Mouse (Mus musculus) testis, adult 2 months (tissue): ENCODE measurements around the gene Ctns. TPM values are rescaled to one million over a fixed set of nuclear protein-coding genes. Genes with fewer than 3 reads are reported as not detected.
A peak's percentile ranks its signal among the peaks of the same experiment; 100 is the strongest.

Experiments used
- H3K27ac ChIP-seq: fragments of 200-500 bp; 2 replicates; pipeline ENCODE4 v1.5.1; 2012; ENCODE audit warnings: low read depth, low read length; ENCODE audit not compliant: control insufficient read depth, insufficient read depth
- H3K27me3 ChIP-seq: fragments of 200-500 bp; 2 replicates; pipeline ENCODE4 v1.6.1; 2012; ENCODE audit warnings: mild to moderate bottlenecking, low read length, moderate library complexity; ENCODE audit not compliant: control insufficient read depth, insufficient read depth
- H3K36me3 ChIP-seq: fragments of 200-500 bp; 2 replicates; pipeline ENCODE4 v1.6.1; 2012; ENCODE audit warnings: mild to moderate bottlenecking, low read length; ENCODE audit not compliant: control insufficient read depth, insufficient read depth
- H3K4me1 ChIP-seq: fragments of 200-500 bp; 2 replicates; pipeline ENCODE4 v1.6.1; 2012; ENCODE audit warnings: low read length; ENCODE audit not compliant: control insufficient read depth, insufficient read depth
- H3K4me3 ChIP-seq: fragments of 200-500 bp; 2 replicates; pipeline ENCODE4 v1.5.1; 2012; ENCODE audit warnings: low read depth, mild to moderate bottlenecking, low read length, moderate library complexity, mixed read lengths; ENCODE audit not compliant: control insufficient read depth
- CTCF ChIP-seq: fragments of 200-500 bp; IDR thresholded peaks from 2 replicates; pipeline ENCODE4 v1.5.1; 2012; ENCODE audit warnings: low read depth, mild to moderate bottlenecking, inconsistent platforms, low read length, moderate library complexity; ENCODE audit not compliant: control insufficient read depth, insufficient read depth, insufficient replicate concordance
- POLR2A ChIP-seq: fragments of 200-500 bp; IDR thresholded peaks from 2 replicates; pipeline ENCODE4 v1.6.1; 2012; ENCODE audit warnings: low read depth, mild to moderate bottlenecking, inconsistent platforms, low read length, moderate library complexity; ENCODE audit not compliant: control insufficient read depth
- polyA plus RNA-seq: library from polyadenylated mRNA; depleted of rRNA; stranded (reverse); fragments of >200 nt; gene quantifications from 2 replicates; pipeline ENCODE4 v1.2.3, GENCODE M21; 2012

Ctns gene
- polyA plus RNA-seq, 1 experiment = 17.8 TPM

GRCm38 (mm10) chr11:73160811-73161200, 38.0 kb downstream of the Ctns start:
- Histone ChIP-seq H3K27ac (no peak overlapping the region), H3K4me3 (no peak overlapping the region), H3K27me3 (no peaks in the 10 kb centered on the region), H3K36me3 (no peaks in the 10 kb centered on the region), H3K4me1 (peaks cover 9% of the 10 kb centered on the region)
- no peak for TF ChIP-seq POLR2A
- TF ChIP-seq CTCF = no peak

GRCm38 (mm10) chr11:73159957-73160810, 38.7 kb downstream of the Ctns start, which contains the start of gene P2rx5:
Gene P2rx5 (plus strand): TSS chr11:73160421.
- Histone ChIP-seq H3K4me3 (peak within 1 kb of the TSS; percentile 62), H3K27ac (no peak within 1 kb of the TSS), H3K4me1 (peaks cover 9% of the 10 kb centered on the region), H3K36me3 (no peaks in the 10 kb centered on the region), H3K27me3 (no peaks in the 10 kb centered on the region)
- no peak for TF ChIP-seq CTCF
- no peak for TF ChIP-seq POLR2A

GRCm38 (mm10) chr11:73155071-73155470, 43.8 kb downstream of the Ctns start:
- no peak overlapping the region for H3K4me3 ChIP-seq
- TF ChIP-seq CTCF (no peak), POLR2A (no peak)
- H3K4me1 ChIP-seq = peaks cover 2% of the 10 kb centered on the region
- H3K36me3 ChIP-seq = no peaks in the 10 kb centered on the region
- H3K27me3 ChIP-seq = no peaks in the 10 kb centered on the region
- no peak overlapping the region for H3K27ac ChIP-seq

GRCm38 (mm10) chr11:73148209-73148608, 50.6 kb downstream of the Ctns start:
- no peaks in the 10 kb centered on the region for H3K36me3 ChIP-seq
- H3K4me1 ChIP-seq = no peaks in the 10 kb centered on the region
- no peaks in the 10 kb centered on the region for H3K27me3 ChIP-seq
- TF ChIP-seq CTCF (no peak), POLR2A (no peak)
- no peak overlapping the region for H3K27ac ChIP-seq
- H3K4me3 ChIP-seq = no peak overlapping the region

- TF ChIP-seq CTCF (no peak), POLR2A (no peak)
- no peaks in the 10 kb centered on the region for H3K36me3 ChIP-seq
- no peaks in the 10 kb centered on the region for H3K4me1 ChIP-seq
- H3K4me3 ChIP-seq = no peak overlapping the region
- H3K27ac ChIP-seq = no peak overlapping the region
- H3K27me3 ChIP-seq = no peaks in the 10 kb centered on the region
Observed at GRCm38 (mm10) chr11:73146975-73147365, 51.9 kb downstream of the Ctns start.

GRCm38 (mm10) chr11:73146026-73146974, 52.5 kb downstream of the Ctns start:
- H3K27ac ChIP-seq = no peak overlapping the region
- no peaks in the 10 kb centered on the region for H3K27me3 ChIP-seq
- H3K4me3 ChIP-seq = no peak overlapping the region
- TF ChIP-seq POLR2A = no peak
- TF ChIP-seq CTCF = no peak
- no peaks in the 10 kb centered on the region for H3K4me1 ChIP-seq
- H3K36me3 ChIP-seq = no peaks in the 10 kb centered on the region

DNA sequence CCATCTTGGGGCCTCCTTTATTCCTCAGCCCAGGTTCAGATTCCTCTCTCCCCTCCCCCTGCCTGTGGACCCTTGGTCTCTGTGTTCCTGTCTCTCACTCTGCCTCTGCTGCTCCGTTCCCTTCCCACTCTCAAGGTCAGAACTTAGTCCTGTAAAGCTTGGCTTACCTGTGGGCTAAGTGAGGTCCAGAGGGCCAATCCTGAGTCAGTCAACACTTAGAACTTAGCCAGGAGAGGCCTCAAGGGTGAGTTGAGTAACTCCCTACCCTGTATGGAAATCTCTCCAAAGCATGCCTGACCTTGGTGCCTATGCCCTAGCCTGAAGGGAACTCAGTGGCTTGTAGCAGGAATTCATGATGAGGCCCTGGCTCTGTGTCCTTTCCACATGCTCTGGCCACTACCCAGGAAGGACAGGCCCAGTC, 54.6 kb downstream of the Ctns start:
- H3K36me3 ChIP-seq = no peaks in the 10 kb centered on the region; the same call in 1 of the 2 replicates

More for the DNA sequence above, 54.6 kb downstream of the Ctns start:
- Histone ChIP-seq H3K27me3 (no peaks in the 10 kb centered on the region), H3K27ac (no peak overlapping the region), H3K4me3 (no peak overlapping the region), H3K4me1 (no peaks in the 10 kb centered on the region)
- TF ChIP-seq CTCF = no peak
- no peak for TF ChIP-seq POLR2A
